Mouse (Mus musculus) ovary, adult 18-20 months (tissue): ENCODE results near the gene Lasp1.

Experiments
- DNase-seq: peaks from one replicate; pipeline ENCODE4 v3.0.0; 2022; ENCODE audit warnings: low spot score, mixed read lengths

Lasp1 gene

GRCm38 (mm10) chr11:97796910-97797309 is 1.9 kb upstream of the Lasp1 start:
- DNase-seq: no peak

- DNase-seq: no peak
Observed at GRCm38 (mm10) chr11:97797369-97798082, 1.3 kb upstream of the Lasp1 start.

GRCm38 (mm10) chr11:97798083-97798435 is 741 bp upstream of the Lasp1 start:
- no peak for DNase-seq

- peak; percentile 81 for DNase-seq
Observed at GRCm38 (mm10) chr11:97799146-97799993, 570 bp downstream of the Lasp1 start.

GRCm38 (mm10) chr11:97799994-97800690 is 1.3 kb downstream of the Lasp1 start:
- peak; percentile 76 for DNase-seq

- no peak for DNase-seq
Observed at GRCm38 (mm10) chr11:97800691-97801408, 2.0 kb downstream of the Lasp1 start.

GRCm38 (mm10) chr11:97801409-97802193 is 2.8 kb downstream of the Lasp1 start:
- DNase-seq: no peak

- DNase-seq: no peak
Observed at GRCm38 (mm10) chr11:97802194-97802470, 3.3 kb downstream of the Lasp1 start.

- no peak for DNase-seq
Observed at GRCm38 (mm10) chr11:97802495-97802894, 3.7 kb downstream of the Lasp1 start.

GRCm38 (mm10) chr11:97803847-97804246 is 5.0 kb downstream of the Lasp1 start:
- no peak for DNase-seq

GRCm38 (mm10) chr11:97804841-97805661 is 6.3 kb downstream of the Lasp1 start:
- DNase-seq: no peak

GRCm38 (mm10) chr11:97805662-97806612 is 7.1 kb downstream of the Lasp1 start:
- DNase-seq: no peak

- no peak for DNase-seq
Observed at GRCm38 (mm10) chr11:97806613-97806964, 7.8 kb downstream of the Lasp1 start.

- DNase-seq: no peak
Observed at GRCm38 (mm10) chr11:97807626-97808025, 8.8 kb downstream of the Lasp1 start.

GRCm38 (mm10) chr11:97808093-97808492 is 9.3 kb downstream of the Lasp1 start:
- no peak for DNase-seq

GRCm38 (mm10) chr11:97808621-97809234 is 9.9 kb downstream of the Lasp1 start:
- no peak for DNase-seq

GRCm38 (mm10) chr11:97809235-97810121 is 10.7 kb downstream of the Lasp1 start:
- no peak for DNase-seq

GRCm38 (mm10) chr11:97810356-97810755 is 11.6 kb downstream of the Lasp1 start:
- DNase-seq: no peak
